Mouse (Mus musculus) thymus, postnatal 25 days (tissue): Measurements from ENCODE around the gene Gm20737.
"Not testable (repeated sequence)": the region's sequence is repeated elsewhere in the genome, so short reads cannot be mapped to it uniquely, and the experiment has no call there.

ENCODE experiments used
- DNase-seq: peaks from one replicate; pipeline ENCODE4 v3.0.0; 2022

Gm20737 gene

GRCm38 (mm10) chrY:10535942-10536341 lies at the start of gene Gm20737:
Gm20737 (minus strand) TSS chrY:10536042.
- DNase-seq = not testable (repeated sequence)

- not testable (repeated sequence) for DNase-seq
These were observed 17.3 kb upstream of the Gm20737 start, which contains the start of gene Gm21775 for GRCm38 (mm10) chrY:10553153-10553552. Gm21775 (plus strand) TSS chrY:10553453.
